Mouse (Mus musculus): ENCODE results near the gene Mfng.

GRCm38 (mm10) chr15:78706630-78707029 lies 66.6 kb downstream of the Mfng start:
- TF ChIP-seq CTCF (IDR thresholded peaks at IDR 0.05; ENCODE audit: low read depth, low read length) = no peak
- no peak for TF ChIP-seq POLR2A (IDR thresholded peaks at IDR 0.05; ENCODE audit: insufficient read depth, low read length)
- TF ChIP-seq EP300 (IDR thresholded peaks at IDR 0.05; ENCODE audit: insufficient read depth, low read depth, low read length) = no peak
